8 mouse cellular contexts compared by ENCODE assay signal in the genomic region with DNA sequence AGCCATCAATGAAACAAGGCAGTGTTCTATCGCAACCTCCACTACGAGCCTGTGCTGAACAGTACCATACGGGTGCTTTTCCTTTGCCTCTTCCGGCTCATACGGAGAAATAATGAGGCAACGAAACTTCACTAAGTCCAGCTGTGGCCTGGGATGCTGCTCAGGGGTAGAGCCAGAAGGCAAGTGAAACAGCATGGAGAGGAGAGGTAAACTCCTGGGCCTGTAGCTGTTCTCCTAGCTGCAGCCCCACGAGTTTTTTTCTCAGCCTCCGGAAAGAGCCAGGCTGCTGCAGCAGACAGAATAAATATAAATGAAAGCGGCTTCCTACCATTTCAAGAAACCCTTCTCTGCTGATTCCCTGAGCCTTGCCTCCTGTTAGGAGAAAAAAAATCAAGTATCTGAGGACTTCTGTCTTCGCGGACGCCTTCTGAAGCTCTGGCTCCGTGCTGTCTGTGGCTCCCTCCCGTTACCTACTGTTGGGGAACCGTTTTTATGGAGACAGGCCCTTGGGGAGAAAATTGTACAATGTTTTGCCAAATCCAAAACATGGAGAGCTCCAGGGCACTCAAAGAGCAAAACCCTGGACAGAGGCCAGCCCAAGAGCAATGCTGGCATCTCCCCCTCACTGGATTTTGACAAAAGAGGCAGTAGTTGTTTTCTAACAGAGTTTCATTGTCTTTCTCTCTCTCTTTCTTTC.
DNase-seq lines count a peak whose midpoint lies in the region; ATAC-seq lines count a peak whose summit lies in the region.

No protein-coding gene starts in this region.

- H3K27me3 ChIP-seq in kidney, embryonic 14.5 days (ENCODE audit: control insufficient read depth, insufficient read depth, low read length): no peaks in the 10 kb centered on the region
- no peaks in the 10 kb centered on the region for H3K27me3 ChIP-seq in embryonic facial prominence, embryonic 12.5 days
- no peaks in the 10 kb centered on the region for H3K27me3 ChIP-seq in hindbrain, embryonic 15.5 days

- H3K4me1 ChIP-seq in kidney, embryonic 14.5 days (ENCODE audit: control insufficient read depth, insufficient read depth, low read length): 0 out of 2 replicates have a peak, but pooled peaks cover 9% of the 10 kb centered on the region
- H3K4me1 ChIP-seq in embryonic facial prominence, embryonic 12.5 days: peaks cover 25% of the 10 kb centered on the region
- H3K4me1 ChIP-seq in hindbrain, embryonic 15.5 days (replicated peaks): peaks cover 8% of the 10 kb centered on the region; the same call in 1 of the 2 replicates

- H3K27ac ChIP-seq in kidney, embryonic 14.5 days (ENCODE audit: low read depth, low read length): peak overlapping the region; percentile 78; the same call in 1 of the 2 replicates
- H3K27ac ChIP-seq in embryonic facial prominence, embryonic 12.5 days: peak overlapping the region; percentile 81
- H3K27ac ChIP-seq in hindbrain, embryonic 15.5 days (replicated peaks): peak overlapping the region; percentile 60

- ATAC-seq in kidney, embryonic 14.5 days (ENCODE audit: low FRiP score, low TSS enrichment): no peak
- ATAC-seq in embryonic facial prominence, embryonic 12.5 days (ENCODE audit: insufficient number of reproducible peaks, insufficient read depth, low FRiP score, low TSS enrichment): no peak
- no peak for ATAC-seq in hindbrain, embryonic 15.5 days (ENCODE audit: low FRiP score, low read depth)

- DNase-seq in kidney, adult 11 months: no peak
- DNase-seq in left cerebral cortex, postnatal 25 days (ENCODE audit: low spot score in 2 of 2): peak; percentile 28 to 49
- peak; percentile 30 for DNase-seq in right cerebral cortex, postnatal 25 days
- DNase-seq in retina, postnatal 1 day: no peak
- no peak for DNase-seq in cerebellum, adult 11 months

- no peak overlapping the region for H3K4me2 ChIP-seq in kidney, embryonic 14.5 days (replicated peaks; ENCODE audit: low read depth, low read length)
- H3K4me2 ChIP-seq in embryonic facial prominence, embryonic 12.5 days (replicated peaks): 0 out of 2 replicates have a peak overlapping the region, but pooled peaks have one; percentile 2
- no peak overlapping the region; the same call in 1 of the 2 replicates for H3K4me2 ChIP-seq in hindbrain, embryonic 15.5 days

- no peaks in the 10 kb centered on the region for H3K9me3 ChIP-seq in kidney, embryonic 14.5 days (ENCODE audit: control insufficient read depth, low read length)
- no peaks in the 10 kb centered on the region for H3K9me3 ChIP-seq in embryonic facial prominence, embryonic 12.5 days
- H3K9me3 ChIP-seq in hindbrain, embryonic 15.5 days: no peaks in the 10 kb centered on the region

- H3K4me3 ChIP-seq in kidney, embryonic 14.5 days (ENCODE audit: low read length): no peak overlapping the region
- no peak overlapping the region for H3K4me3 ChIP-seq in embryonic facial prominence, embryonic 12.5 days
- H3K4me3 ChIP-seq in hindbrain, embryonic 15.5 days: no peak overlapping the region

- H3K9ac ChIP-seq in kidney, embryonic 14.5 days (ENCODE audit: low read depth, low read length): no peak overlapping the region
- H3K9ac ChIP-seq in embryonic facial prominence, embryonic 12.5 days: no peak overlapping the region
- H3K9ac ChIP-seq in hindbrain, embryonic 15.5 days: no peak overlapping the region

- intact Hi-C loops in left cerebral cortex, postnatal 25 days (cut with DNase I): no loop called here

- H3K36me3 ChIP-seq in kidney, embryonic 14.5 days (ENCODE audit: control insufficient read depth, insufficient read depth, low read length): no peaks in the 10 kb centered on the region
- no peaks in the 10 kb centered on the region for H3K36me3 ChIP-seq in embryonic facial prominence, embryonic 12.5 days
- H3K36me3 ChIP-seq in hindbrain, embryonic 15.5 days: no peaks in the 10 kb centered on the region

- 64% methylated on average over 15 of the region's 15 CpGs for WGBS in kidney, embryonic 14.5 days
- WGBS in embryonic facial prominence, embryonic 12.5 days: 49% methylated on average over 15 of the region's 15 CpGs
- WGBS in hindbrain, embryonic 15.5 days: 60% methylated on average over 15 of the region's 15 CpGs

Comparison
In these comparisons a context has a peak if more than half of its experiments do, and no peak if none do; other contexts are left out.
1. DNase-seq: peak in left cerebral cortex, postnatal 25 days (2 of 2) and right cerebral cortex, postnatal 25 days (single experiment); none in kidney, adult 11 months (single experiment), retina, postnatal 1 day (single experiment) and cerebellum, adult 11 months (single experiment).
2. Peak in every context shown above with its lines, with median percentiles within 50 percentile points of each other: H3K27ac ChIP-seq.